Mouse (Mus musculus) kidney, embryonic 16.5 days (tissue): Measurements from ENCODE around the gene Atg2a. TPM values are rescaled to one million over a fixed set of nuclear protein-coding genes. Genes with fewer than 3 reads are reported as not detected.

Source experiments
- ATAC-seq: fragments of 200-750 bp; cut with Nextera tagmentation; 2 replicates; pipeline ENCODE4 v1.8.0; 2017; ENCODE audit warnings: moderate TSS enrichment; ENCODE audit not compliant: low FRiP score, low TSS enrichment
- H3K27ac ChIP-seq: fragments of 300-500 bp; sonication (generic); 2 replicates; pipeline ENCODE4 v1.5.1; 2014; ENCODE audit warnings: low read length
- H3K27me3 ChIP-seq: fragments of 300-500 bp; sonication (generic); 2 replicates; pipeline ENCODE4 v1.6.1; 2014; ENCODE audit warnings: low read length, control low read depth, mixed read lengths; ENCODE audit not compliant: insufficient read depth
- H3K36me3 ChIP-seq: fragments of 300-500 bp; sonication (generic); 2 replicates; pipeline ENCODE4 v1.6.1; 2014; ENCODE audit warnings: low read length, control low read depth, mixed read lengths; ENCODE audit not compliant: insufficient read depth
- H3K4me1 ChIP-seq: fragments of 300-500 bp; sonication (generic); 2 replicates; pipeline ENCODE4 v1.6.1; 2014; ENCODE audit warnings: low read length, control low read depth, mixed read lengths; ENCODE audit not compliant: insufficient read depth
- H3K4me2 ChIP-seq: fragments of 300-500 bp; sonication (generic); replicated peaks from 2 replicates; pipeline ENCODE4 v1.6.1; 2014; ENCODE audit warnings: low read depth, low read length
- H3K4me3 ChIP-seq: fragments of 300-500 bp; sonication (generic); 2 replicates; pipeline ENCODE4 v1.5.1; 2014; ENCODE audit warnings: mild to moderate bottlenecking, low read length
- H3K9ac ChIP-seq: fragments of 300-500 bp; sonication (generic); replicated peaks from 2 replicates; pipeline ENCODE4 v1.6.1; 2014; ENCODE audit warnings: low read length
- H3K9me3 ChIP-seq: fragments of 300-500 bp; sonication (generic); 2 replicates; pipeline ENCODE4 v1.6.1; 2016; ENCODE audit warnings: low read length, control low read depth
- WGBS: fragments of 180-500 bp; shearing (Covaris S2); extraction: QIAGEN DNeasy Blood & Tissue Kit; methylation state at CpG from one replicate; pipeline ENCODE4 v1.1.7; 2014; 5-methylcytosine and 5-hydroxymethylcytosine counted together
- polyA plus RNA-seq: library from polyadenylated mRNA; unstranded; fragments of >200 nt; fragmentation: Nextera tagmentation; extraction: Ambion mirVana; gene quantifications from 2 replicates; pipeline ENCODE4 v1.2.1, GENCODE M21; 2015

Atg2a gene
- polyA plus RNA-seq, 1 experiment from 2014 or later: 12.1 TPM

DNA sequence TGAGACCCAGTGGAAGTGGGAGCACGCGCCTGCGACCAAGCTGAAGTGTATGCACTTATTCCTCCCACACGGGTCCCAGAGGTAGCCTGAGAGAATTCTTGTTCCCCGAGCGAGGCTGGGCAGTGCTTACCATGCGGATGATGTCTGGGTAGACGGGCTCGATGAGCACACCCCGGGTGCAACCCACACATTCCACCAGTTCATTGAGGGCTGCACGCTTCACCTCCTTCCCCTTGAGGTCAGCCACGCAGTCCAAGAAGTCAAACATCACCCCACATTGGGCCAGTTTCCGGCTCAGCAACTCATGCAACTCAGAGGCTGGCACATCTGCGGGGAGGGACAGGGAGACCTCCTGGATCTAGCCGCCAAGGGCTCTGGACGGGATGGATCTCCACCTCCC is 7.8 kb upstream of the Atg2a start:
- Histone ChIP-seq H3K4me3 (peak overlapping the region; percentile 4; the same call in 1 of the 2 replicates), H3K9me3 (no peaks in the 10 kb centered on the region), H3K9ac (no peak overlapping the region), H3K27me3 (no peaks in the 10 kb centered on the region), H3K4me2 (no peak overlapping the region), H3K4me1 (peaks cover 25% of the 10 kb centered on the region), H3K36me3 (peaks cover 14% of the 10 kb centered on the region; the same call in 1 of the 2 replicates), H3K27ac (0 out of 2 replicates have a peak overlapping the region, but pooled peaks have one; percentile 17)
- ATAC-seq: no peak
- 40% methylated on average over 16 of the region's 16 CpGs for WGBS

DNA sequence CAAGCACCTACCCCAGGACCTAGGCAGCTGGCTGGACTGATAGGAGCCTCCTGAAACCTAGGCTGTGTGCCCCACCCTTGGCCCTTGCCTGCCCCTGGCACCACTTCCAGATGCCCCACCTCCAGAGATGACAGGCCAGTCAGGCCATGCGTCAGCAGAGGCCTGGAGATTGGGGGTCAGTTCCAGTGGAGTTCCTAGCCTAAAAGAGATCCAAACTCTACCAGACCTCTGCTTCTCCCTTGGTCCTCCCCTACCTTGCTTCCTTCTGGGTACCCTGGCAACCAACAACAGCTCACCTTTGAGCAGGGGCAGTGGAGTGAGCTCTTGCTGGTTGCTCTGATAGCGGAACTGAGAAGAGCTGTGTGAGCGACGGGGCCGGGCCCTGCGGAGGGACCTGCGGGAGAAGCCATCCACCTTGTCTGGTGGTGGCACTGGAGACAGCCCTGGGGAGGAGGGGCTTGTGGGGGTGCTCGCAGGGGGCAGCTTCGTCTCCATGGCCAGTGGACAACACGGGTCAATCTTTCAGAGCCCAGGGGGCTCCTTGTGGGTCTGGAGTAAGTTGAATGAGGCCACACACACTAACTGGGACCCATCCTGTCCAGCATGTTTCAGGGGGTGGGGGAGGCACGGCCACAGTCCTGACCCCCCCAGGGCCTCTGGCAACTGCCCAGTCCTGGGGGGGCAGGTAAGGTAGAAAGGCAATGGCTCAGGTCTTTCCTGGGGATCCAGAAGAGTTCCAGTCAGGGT is 7.0 kb upstream of the Atg2a start:
- H3K27ac ChIP-seq: no peak overlapping the region; the same call in 1 of the 2 replicates
- ATAC-seq: no peak; the same call in 1 of the 2 replicates
- no peaks in the 10 kb centered on the region for H3K27me3 ChIP-seq
- H3K4me2 ChIP-seq: peak overlapping the region; percentile 95
- peaks cover 10% of the 10 kb centered on the region; the same call in 1 of the 2 replicates for H3K36me3 ChIP-seq
- whole genome bisulfite sequencing: 70% methylated on average over 11 of the region's 11 CpGs
- H3K9me3 ChIP-seq: no peaks in the 10 kb centered on the region
- H3K9ac ChIP-seq: peak overlapping the region; percentile 87
- peak overlapping the region; percentile 87 for H3K4me3 ChIP-seq
- peaks cover 25% of the 10 kb centered on the region for H3K4me1 ChIP-seq

DNA sequence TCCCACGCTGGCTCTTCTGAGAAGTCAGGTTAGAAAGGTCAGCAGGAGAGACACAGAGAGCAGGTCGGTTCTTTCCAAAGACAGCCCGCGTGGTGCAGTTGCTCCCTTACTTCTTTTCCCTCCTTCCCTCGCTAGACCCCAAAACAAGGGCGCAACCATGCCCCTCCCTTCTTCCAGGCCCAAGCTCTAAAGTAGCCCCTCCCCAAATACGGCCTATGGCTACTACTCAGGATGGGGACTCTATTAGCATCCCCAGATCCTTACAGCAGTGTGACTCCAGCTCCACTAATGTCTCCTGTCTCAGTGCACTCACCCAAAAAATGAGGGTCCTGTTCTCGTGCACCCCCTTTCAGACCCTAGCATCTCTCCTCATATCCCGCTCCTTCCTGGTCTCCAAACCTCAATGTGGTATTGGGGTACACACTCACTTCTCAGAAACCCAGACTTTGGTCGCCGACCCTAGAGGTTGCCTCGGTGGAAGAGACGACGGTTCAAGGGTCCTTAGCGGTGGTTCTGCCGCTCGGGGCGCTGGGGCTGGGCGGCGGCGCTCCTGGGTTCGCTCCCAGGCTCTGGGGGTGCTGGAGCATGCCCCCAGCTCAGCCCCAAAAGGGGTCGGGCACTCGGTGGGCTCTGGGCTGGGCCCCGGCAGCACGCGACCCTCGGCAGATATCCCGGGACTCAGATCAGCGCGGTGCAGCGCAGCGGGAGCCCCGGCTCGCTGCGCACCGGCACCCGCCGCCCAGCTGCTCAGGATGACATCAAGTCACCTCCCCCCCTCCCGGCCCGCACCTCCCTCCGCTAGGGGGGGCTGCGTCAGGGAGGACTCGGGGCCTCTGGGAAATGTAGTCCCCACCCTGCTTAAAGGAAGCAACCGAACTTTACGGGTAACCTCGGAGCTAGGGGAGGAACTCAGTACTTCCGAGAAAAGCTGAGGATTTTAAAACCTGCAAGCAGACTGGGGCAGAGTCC is 6.1 kb upstream of the Atg2a start, which contains the start of gene Ppp2r5b:
Gene Ppp2r5b, minus strand, starts transcription at position 789 of the 969 bp plus-strand sequence.
- 3% methylated on average over 48 of the region's 48 CpGs for WGBS
- Histone ChIP-seq H3K27ac (peak within 1 kb of the TSS; percentile 99), H3K9ac (peak within 1 kb of the TSS; percentile 87), H3K4me1 (peaks cover 25% of the 10 kb centered on the region), H3K27me3 (no peaks in the 10 kb centered on the region), H3K9me3 (no peaks in the 10 kb centered on the region), H3K4me2 (peak within 1 kb of the TSS; percentile 95), H3K36me3 (peaks cover 7% of the 10 kb centered on the region; the same call in 1 of the 2 replicates), H3K4me3 (peak within 1 kb of the TSS; percentile 87)
- ATAC-seq: peak; percentile 92

DNA sequence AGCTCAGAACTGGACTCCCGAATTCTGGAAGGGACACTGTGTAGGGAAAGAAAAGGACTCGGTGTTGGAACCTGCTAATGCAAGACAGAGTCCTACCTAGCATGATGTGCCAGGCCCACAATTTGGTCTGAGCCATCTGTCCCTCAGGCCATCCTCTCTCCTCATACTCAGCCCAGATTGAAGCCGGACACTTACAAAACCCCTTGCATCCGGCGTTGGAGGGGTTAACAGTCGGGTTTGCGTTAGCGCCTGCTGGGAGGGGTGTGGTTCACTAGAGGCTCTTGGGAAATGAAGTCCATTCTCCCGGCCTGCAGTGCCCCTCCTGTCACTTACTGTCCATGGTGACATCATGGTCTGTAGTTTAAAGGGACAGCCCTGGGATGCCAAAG is 5.4 kb upstream of the Atg2a start:
- Histone ChIP-seq H3K9me3 (no peaks in the 10 kb centered on the region), H3K4me3 (peak overlapping the region; percentile 87), H3K27ac (peak overlapping the region; percentile 99), H3K4me1 (peaks cover 29% of the 10 kb centered on the region), H3K27me3 (no peaks in the 10 kb centered on the region), H3K36me3 (no peaks in the 10 kb centered on the region), H3K9ac (peak overlapping the region; percentile 87), H3K4me2 (peak overlapping the region; percentile 95)
- peak; percentile 85 for ATAC-seq
- WGBS: 0% methylated on average over 9 of the region's 9 CpGs

DNA sequence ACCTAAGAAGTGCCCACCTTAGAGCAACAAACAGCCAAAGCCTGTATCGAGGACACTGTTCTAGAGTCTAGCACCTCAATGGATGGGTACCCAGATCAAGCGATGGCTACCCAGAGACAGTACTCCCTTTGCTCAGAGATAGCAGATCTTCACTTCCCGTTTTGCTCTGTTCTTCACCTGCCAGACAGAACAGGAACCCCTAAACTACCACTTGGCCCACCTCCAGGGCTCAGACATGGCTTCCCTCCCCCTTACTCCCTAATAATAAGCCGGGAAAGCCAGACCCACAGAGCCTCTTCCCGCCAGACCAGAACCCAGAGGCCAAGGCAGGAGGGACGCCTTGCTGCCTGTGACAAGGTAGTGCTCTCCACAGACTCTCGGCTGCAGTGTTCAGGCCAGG is 4.6 kb upstream of the Atg2a start:
- H3K4me1 ChIP-seq: peaks cover 29% of the 10 kb centered on the region
- 69% methylated on average over 7 of the region's 7 CpGs for WGBS
- H3K4me2 ChIP-seq: no peak overlapping the region
- H3K9me3 ChIP-seq: no peaks in the 10 kb centered on the region
- no peaks in the 10 kb centered on the region for H3K36me3 ChIP-seq
- H3K4me3 ChIP-seq: no peak overlapping the region
- H3K27me3 ChIP-seq: no peaks in the 10 kb centered on the region
- no peak overlapping the region for H3K9ac ChIP-seq
- ATAC-seq: no peak
- H3K27ac ChIP-seq: no peak overlapping the region

DNA sequence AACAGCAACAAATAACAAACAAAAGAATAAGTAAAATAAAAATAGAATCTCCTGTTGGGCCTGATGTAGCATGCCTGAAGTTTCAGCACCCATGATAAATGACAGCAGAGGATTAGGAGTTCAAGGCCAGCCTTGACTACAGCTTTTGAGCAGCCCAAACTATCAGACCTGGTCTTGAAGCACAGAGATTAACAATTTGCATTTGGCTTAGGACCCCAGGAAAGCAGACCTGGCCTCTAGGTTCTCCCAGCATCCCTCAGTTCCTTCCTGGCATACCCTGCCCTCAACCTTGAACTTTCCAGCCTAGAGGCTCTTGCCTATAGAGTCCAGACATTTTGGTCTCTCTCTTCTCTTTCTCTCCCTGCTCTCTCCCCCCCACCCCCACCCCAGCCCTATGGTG is 2.7 kb upstream of the Atg2a start:
- Histone ChIP-seq H3K36me3 (no peaks in the 10 kb centered on the region), H3K27ac (no peak overlapping the region), H3K9me3 (no peaks in the 10 kb centered on the region), H3K4me3 (no peak overlapping the region), H3K27me3 (no peaks in the 10 kb centered on the region), H3K4me1 (peaks cover 36% of the 10 kb centered on the region), H3K4me2 (no peak overlapping the region), H3K9ac (no peak overlapping the region)
- no peak for ATAC-seq

- ATAC-seq: no peak
- WGBS: 60% methylated on average over 1 of the region's 1 CpGs
- no peak overlapping the region for H3K27ac ChIP-seq
These were observed 1.3 kb upstream of the Atg2a start for GRCm38 (mm10) chr19:6240136-6240535.

DNA sequence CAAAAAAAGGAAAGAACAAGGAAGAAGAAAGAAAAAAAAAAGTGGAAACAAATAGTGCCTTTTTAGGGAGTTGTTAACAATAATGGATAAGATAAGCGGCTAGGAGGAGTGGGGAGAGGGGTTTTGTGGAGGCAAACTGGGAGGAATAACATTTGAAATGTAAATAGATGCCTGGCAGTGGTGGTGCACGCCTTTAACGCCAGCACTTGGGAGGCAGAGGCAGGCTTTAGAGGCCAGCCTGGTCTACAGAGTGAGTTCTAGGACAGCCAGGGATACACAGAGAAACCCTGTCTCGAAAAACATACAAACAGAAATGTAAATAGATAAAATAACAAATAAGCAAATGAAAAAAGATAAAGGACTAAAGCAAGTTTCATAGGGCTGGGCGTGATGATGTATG is 743 bp upstream of the Atg2a start:
- Histone ChIP-seq H3K4me2 (peak overlapping the region; percentile 43), H3K4me3 (peak overlapping the region; percentile 95), H3K36me3 (peaks cover 11% of the 10 kb centered on the region; the same call in 1 of the 2 replicates), H3K9ac (0 out of 2 replicates have a peak overlapping the region, but pooled peaks have one; percentile 39), H3K27me3 (no peaks in the 10 kb centered on the region), H3K4me1 (peaks cover 20% of the 10 kb centered on the region), H3K27ac (peak overlapping the region; percentile 56; the same call in 1 of the 2 replicates), H3K9me3 (no peaks in the 10 kb centered on the region)
- ATAC-seq: no peak
- WGBS: 38% methylated on average over 5 of the region's 5 CpGs

More at GRCm38 (mm10) chr19:6240136-6240535, 1.3 kb upstream of the Atg2a start:
- Histone ChIP-seq H3K4me2 (no peak overlapping the region), H3K4me3 (no peak overlapping the region), H3K27me3 (no peaks in the 10 kb centered on the region), H3K36me3 (peaks cover 5% of the 10 kb centered on the region; the same call in 1 of the 2 replicates), H3K9me3 (no peaks in the 10 kb centered on the region), H3K9ac (no peak overlapping the region), H3K4me1 (peaks cover 22% of the 10 kb centered on the region)

DNA sequence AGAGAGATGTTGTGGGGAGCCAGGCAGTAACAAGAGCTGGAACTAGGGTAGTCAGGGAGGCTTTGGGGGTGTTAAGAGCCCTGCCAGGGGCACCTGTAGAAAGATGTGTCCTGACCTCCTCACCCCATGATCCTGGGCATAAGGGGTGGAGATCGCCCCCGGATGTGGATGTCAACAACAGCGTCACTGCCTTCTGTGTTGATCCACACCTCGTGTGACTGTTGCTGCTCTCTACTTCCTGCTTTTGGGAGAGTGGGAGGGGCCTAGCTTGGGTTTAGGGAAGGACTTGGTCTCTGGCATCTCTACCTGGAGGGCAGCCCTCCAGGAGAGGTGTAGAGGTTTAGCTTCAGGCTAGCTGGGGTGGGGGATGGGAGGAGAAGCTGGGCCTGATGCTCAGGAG is 813 bp downstream of the Atg2a start:
- no peaks in the 10 kb centered on the region for H3K27me3 ChIP-seq
- H3K9me3 ChIP-seq: no peaks in the 10 kb centered on the region
- H3K36me3 ChIP-seq: peaks cover 26% of the 10 kb centered on the region
- WGBS: 1% methylated on average over 4 of the region's 4 CpGs
- peak overlapping the region; percentile 95 for H3K4me2 ChIP-seq
- peak overlapping the region; percentile 86 for H3K27ac ChIP-seq
- peak overlapping the region; percentile 95 for H3K4me3 ChIP-seq
- peak overlapping the region; percentile 92 for H3K9ac ChIP-seq
- no peak for ATAC-seq
- H3K4me1 ChIP-seq: peaks cover 16% of the 10 kb centered on the region
